Mouse (Mus musculus): ENCODE measurements around the gene Apod. TPM values are rescaled to one million over a fixed set of nuclear protein-coding genes. Genes with fewer than 3 reads are reported as not detected.
"Not testable (repeated sequence)": the region's sequence is repeated elsewhere in the genome, so short reads cannot be mapped to it uniquely, and the experiment has no call there.

Apod gene
- polyA plus RNA-seq, 1 experiment from 2014 or later: 0.77 TPM

- H3K36me3 ChIP-seq (ENCODE audit: control insufficient read depth, insufficient read depth): no peaks in the 10 kb centered on the region
- H3K4me1 ChIP-seq (replicated peaks; ENCODE audit: control insufficient read depth, insufficient read depth, low read length): no peaks in the 10 kb centered on the region
- WGBS: 51% methylated on average over 2 of the region's 2 CpGs
- H3K9me3 ChIP-seq (ENCODE audit: control insufficient read depth): no peaks in the 10 kb centered on the region
- H3K9ac ChIP-seq (ENCODE audit: low read depth, low read length): no peak overlapping the region
- no peak for ATAC-seq
- H3K4me3 ChIP-seq (ENCODE audit: low read depth, low read length): no peak overlapping the region
- H3K27me3 ChIP-seq (replicated peaks; ENCODE audit: control insufficient read depth, insufficient read depth, low read length): no peaks in the 10 kb centered on the region
- TF ChIP-seq CTCF (IDR thresholded peaks at IDR 0.05; ENCODE audit: low read depth): no peak
- H3K4me2 ChIP-seq (replicated peaks; ENCODE audit: low read depth): no peak overlapping the region
- H3K27ac ChIP-seq (ENCODE audit: low read depth, low read length): no peak overlapping the region
Measured at GRCm38 (mm10) chr16:31318418-31318817, 3.8 kb upstream of the Apod start.

GRCm38 (mm10) chr16:31316246-31317143 lies 1.9 kb upstream of the Apod start:
- not testable (repeated sequence) for H3K27ac ChIP-seq (ENCODE audit: low read depth, low read length); H3K36me3 ChIP-seq (ENCODE audit: control insufficient read depth, insufficient read depth); ATAC-seq; H3K4me3 ChIP-seq (ENCODE audit: low read depth, low read length); H3K4me1 ChIP-seq (replicated peaks; ENCODE audit: control insufficient read depth, insufficient read depth, low read length); H3K9me3 ChIP-seq (ENCODE audit: control insufficient read depth); H3K9ac ChIP-seq (ENCODE audit: low read depth, low read length); H3K27me3 ChIP-seq (replicated peaks; ENCODE audit: control insufficient read depth, insufficient read depth, low read length); H3K4me2 ChIP-seq (replicated peaks; ENCODE audit: low read depth)
- WGBS: 53% methylated on average over 12 of the region's 12 CpGs

GRCm38 (mm10) chr16:31315294-31315693 lies 686 bp upstream of the Apod start:
- Histone ChIP-seq H3K36me3 (ENCODE audit: control insufficient read depth, insufficient read depth) (no peaks in the 10 kb centered on the region), H3K4me2 (replicated peaks; ENCODE audit: low read depth) (no peak overlapping the region), H3K27ac (ENCODE audit: low read depth, low read length) (no peak overlapping the region), H3K27me3 (replicated peaks; ENCODE audit: control insufficient read depth, insufficient read depth, low read length) (no peaks in the 10 kb centered on the region), H3K4me3 (ENCODE audit: low read depth, low read length) (no peak overlapping the region), H3K9me3 (ENCODE audit: control insufficient read depth) (no peaks in the 10 kb centered on the region), H3K4me1 (replicated peaks; ENCODE audit: control insufficient read depth, insufficient read depth, low read length) (no peaks in the 10 kb centered on the region), H3K9ac (ENCODE audit: low read depth, low read length) (no peak overlapping the region)
- no peak for TF ChIP-seq CTCF (IDR thresholded peaks at IDR 0.05; ENCODE audit: low read depth)
- no peak for ATAC-seq
- 84% methylated on average over 4 of the region's 4 CpGs for WGBS

- no peak overlapping the region for H3K4me3 ChIP-seq (ENCODE audit: low read depth, low read length)
- H3K4me2 ChIP-seq (replicated peaks; ENCODE audit: low read depth): no peak overlapping the region
- no peak for TF ChIP-seq CTCF (IDR thresholded peaks at IDR 0.05; ENCODE audit: low read depth)
- no peaks in the 10 kb centered on the region for H3K4me1 ChIP-seq (replicated peaks; ENCODE audit: control insufficient read depth, insufficient read depth, low read length)
- 59% methylated on average over 2 of the region's 2 CpGs for WGBS
- no peaks in the 10 kb centered on the region for H3K36me3 ChIP-seq (ENCODE audit: control insufficient read depth, insufficient read depth)
- no peak overlapping the region for H3K27ac ChIP-seq (ENCODE audit: low read depth, low read length)
- H3K9ac ChIP-seq (ENCODE audit: low read depth, low read length): no peak overlapping the region
- ATAC-seq: no peak
- H3K9me3 ChIP-seq (ENCODE audit: control insufficient read depth): no peaks in the 10 kb centered on the region
- no peaks in the 10 kb centered on the region for H3K27me3 ChIP-seq (replicated peaks; ENCODE audit: control insufficient read depth, insufficient read depth, low read length)
Measured at GRCm38 (mm10) chr16:31313611-31314010, 997 bp downstream of the Apod start.

GRCm38 (mm10) chr16:31312296-31312695 lies 2.3 kb downstream of the Apod start:
- no peak for TF ChIP-seq CTCF (IDR thresholded peaks at IDR 0.05; ENCODE audit: low read depth)
- Histone ChIP-seq H3K27me3 (replicated peaks; ENCODE audit: control insufficient read depth, insufficient read depth, low read length) (no peaks in the 10 kb centered on the region), H3K4me2 (replicated peaks; ENCODE audit: low read depth) (no peak overlapping the region), H3K9ac (ENCODE audit: low read depth, low read length) (no peak overlapping the region), H3K4me1 (replicated peaks; ENCODE audit: control insufficient read depth, insufficient read depth, low read length) (no peaks in the 10 kb centered on the region), H3K9me3 (ENCODE audit: control insufficient read depth) (no peaks in the 10 kb centered on the region), H3K4me3 (ENCODE audit: low read depth, low read length) (no peak overlapping the region), H3K27ac (ENCODE audit: low read depth, low read length) (no peak overlapping the region), H3K36me3 (ENCODE audit: control insufficient read depth, insufficient read depth) (no peaks in the 10 kb centered on the region)
- no peak for ATAC-seq
- 92% methylated on average over 3 of the region's 3 CpGs for WGBS

- ATAC-seq: no peak
- no peaks in the 10 kb centered on the region for H3K4me1 ChIP-seq (replicated peaks; ENCODE audit: control insufficient read depth, insufficient read depth, low read length)
- H3K27ac ChIP-seq (ENCODE audit: low read depth, low read length): no peak overlapping the region
- H3K36me3 ChIP-seq (ENCODE audit: control insufficient read depth, insufficient read depth): no peaks in the 10 kb centered on the region
- no peak overlapping the region for H3K4me3 ChIP-seq (ENCODE audit: low read depth, low read length)
- H3K9me3 ChIP-seq (ENCODE audit: control insufficient read depth): 0 out of 2 replicates have a peak, but pooled peaks cover 3% of the 10 kb centered on the region
- TF ChIP-seq CTCF (IDR thresholded peaks at IDR 0.05; ENCODE audit: low read depth): no peak
- H3K9ac ChIP-seq (ENCODE audit: low read depth, low read length): no peak overlapping the region
- H3K27me3 ChIP-seq (replicated peaks; ENCODE audit: control insufficient read depth, insufficient read depth, low read length): no peaks in the 10 kb centered on the region
- no peak overlapping the region for H3K4me2 ChIP-seq (replicated peaks; ENCODE audit: low read depth)
- WGBS: 71% methylated on average over 5 of the region's 5 CpGs
Measured at GRCm38 (mm10) chr16:31305199-31305919, 9.2 kb downstream of the Apod start.
